Mouse (Mus musculus) adrenal gland, adult 2 months (tissue): ENCODE data around the gene Gm10663. TPM values are rescaled to one million over a fixed set of nuclear protein-coding genes. Genes with fewer than 3 reads are reported as not detected.

Experiments used
- DNase-seq: peaks from one replicate; pipeline ENCODE4 v3.0.0; 2021
- long read RNA-seq: library from polyadenylated mRNA; stranded (forward); transcript quantifications from one replicate; pipeline ENCODE4 v2.0.0, GENCODE M21; 2021
- polyA plus RNA-seq: library from polyadenylated mRNA; depleted of rRNA; stranded (reverse); fragments of >200 nt; gene quantifications from 2 replicates; pipeline ENCODE4 v1.2.3, GENCODE M21; 2012; rRNA removed
- total RNA-seq, 2 experiments: library from RNA; stranded (reverse); gene quantifications; 2 replicates each; pipeline ENCODE4 v1.2.3; 2021

Gene Gm10663
- not detected for total RNA-seq
- not detected in 2 replicates for polyA plus RNA-seq
- long read RNA-seq, result 0 reads

GRCm38 (mm10) chr8:65074733-65075132 is at the start of gene Gm10663:
Gene Gm10663 (plus strand): TSS chr8:65075033.
- no peak for DNase-seq

GRCm38 (mm10) chr8:65028959-65029686 is 45.7 kb upstream of the Gm10663 start:
- DNase-seq, result no peak

- DNase-seq, result no peak
These were observed 45.1 kb upstream of the Gm10663 start for GRCm38 (mm10) chr8:65029776-65030175.

GRCm38 (mm10) chr8:65030735-65031485 is 43.9 kb upstream of the Gm10663 start:
- DNase-seq, result no peak

- no peak for DNase-seq
These were observed 42.7 kb upstream of the Gm10663 start for GRCm38 (mm10) chr8:65032107-65032506.

GRCm38 (mm10) chr8:65033056-65033455 is 41.8 kb upstream of the Gm10663 start:
- DNase-seq, result no peak

GRCm38 (mm10) chr8:65034136-65034535 is 40.7 kb upstream of the Gm10663 start:
- no peak for DNase-seq

- DNase-seq, result peak; percentile 33
These were observed 37.7 kb upstream of the Gm10663 start, which contains the start of gene Apela for GRCm38 (mm10) chr8:65037117-65037533. Gene Apela (minus strand): TSS chr8:65037336.

- DNase-seq, result no peak
These were observed 28.3 kb upstream of the Gm10663 start for GRCm38 (mm10) chr8:65046565-65046964.

GRCm38 (mm10) chr8:65047193-65047592 is 27.6 kb upstream of the Gm10663 start:
- no peak for DNase-seq

- no peak for DNase-seq
These were observed 27.0 kb upstream of the Gm10663 start for GRCm38 (mm10) chr8:65047801-65048200.

GRCm38 (mm10) chr8:65053554-65053953 is 21.3 kb upstream of the Gm10663 start:
- DNase-seq, result no peak

- no peak for DNase-seq
These were observed 20.9 kb upstream of the Gm10663 start for GRCm38 (mm10) chr8:65053968-65054367.

- DNase-seq, result no peak
These were observed 18.1 kb upstream of the Gm10663 start for GRCm38 (mm10) chr8:65056722-65057121.

- no peak for DNase-seq
These were observed 12.6 kb upstream of the Gm10663 start for GRCm38 (mm10) chr8:65062195-65062594.

- DNase-seq, result no peak
These were observed 10.8 kb upstream of the Gm10663 start for GRCm38 (mm10) chr8:65064071-65064470.

- no peak for DNase-seq
These were observed 9.2 kb upstream of the Gm10663 start for GRCm38 (mm10) chr8:65065622-65066021.

GRCm38 (mm10) chr8:65067031-65067430 is 7.8 kb upstream of the Gm10663 start:
- no peak for DNase-seq

GRCm38 (mm10) chr8:65067694-65068472 is 7.0 kb upstream of the Gm10663 start:
- no peak for DNase-seq

GRCm38 (mm10) chr8:65068473-65068819 is 6.4 kb upstream of the Gm10663 start:
- no peak for DNase-seq

- DNase-seq, result no peak
These were observed 3.8 kb upstream of the Gm10663 start for GRCm38 (mm10) chr8:65070996-65071395.

- DNase-seq, result peak; percentile 60
These were observed 5.9 kb downstream of the Gm10663 start for GRCm38 (mm10) chr8:65080731-65081130.

GRCm38 (mm10) chr8:65085680-65086079 is 10.8 kb downstream of the Gm10663 start:
- DNase-seq, result no peak
